Mouse (Mus musculus): ENCODE results near the gene Pygo1. TPM values are rescaled to one million over a fixed set of nuclear protein-coding genes. Genes with fewer than 3 reads are reported as not detected.
A peak's percentile ranks its signal among the peaks of the same experiment; 100 is the strongest.

Pygo1 gene
- 13.7 and 16.0 TPM in 2 replicates for polyA plus RNA-seq (2015; fragmentation: Nextera tagmentation; extraction: Ambion mirVana)

- Histone ChIP-seq H3K27ac (replicated peaks) (peak within 1 kb of the TSS; percentile 84), H3K27me3 (no peaks in the 10 kb centered on the region), H3K4me3 (peak within 1 kb of the TSS; percentile 53), H3K9me3 (no peaks in the 10 kb centered on the region), H3K36me3 (no peaks in the 10 kb centered on the region), H3K4me2 (peak within 1 kb of the TSS; percentile 91), H3K9ac (peak within 1 kb of the TSS; percentile 72), H3K4me1 (replicated peaks) (peaks cover 27% of the 10 kb centered on the region)
- ATAC-seq (ENCODE audit: low FRiP score, low read depth) = peak; percentile 82
- under 1% methylated on average over 57 of the region's 108 CpGs for WGBS
Observed at GRCm38 (mm10) chr9:72925021-72925934, at the start of gene Pygo1. Gene Pygo1 (plus strand): TSS chr9:72925645.

GRCm38 (mm10) chr9:72875878-72876277, 49.6 kb upstream of the Pygo1 start:
- Histone ChIP-seq H3K27ac (replicated peaks) (no peak overlapping the region), H3K4me2 (no peak overlapping the region), H3K9ac (no peak overlapping the region), H3K36me3 (no peaks in the 10 kb centered on the region), H3K9me3 (no peaks in the 10 kb centered on the region), H3K4me3 (no peak overlapping the region), H3K27me3 (no peaks in the 10 kb centered on the region), H3K4me1 (replicated peaks) (peaks cover 31% of the 10 kb centered on the region)
- ATAC-seq (ENCODE audit: low FRiP score, low read depth) = no peak
- WGBS = 87% methylated on average over 2 of the region's 2 CpGs

GRCm38 (mm10) chr9:72877905-72878304, 47.5 kb upstream of the Pygo1 start:
- H3K9ac ChIP-seq = no peak overlapping the region
- no peaks in the 10 kb centered on the region for H3K27me3 ChIP-seq
- H3K9me3 ChIP-seq = no peaks in the 10 kb centered on the region
- peak overlapping the region; percentile 20; the same call in 1 of the 2 replicates for H3K4me2 ChIP-seq
- 14% methylated on average over 11 of the region's 11 CpGs for WGBS
- no peak overlapping the region for H3K4me3 ChIP-seq
- no peaks in the 10 kb centered on the region for H3K36me3 ChIP-seq
- 0 out of 2 replicates have a peak, but pooled peaks have one; percentile 44 for ATAC-seq (ENCODE audit: low FRiP score, low read depth)
- no peak overlapping the region for H3K27ac ChIP-seq (replicated peaks)
- H3K4me1 ChIP-seq (replicated peaks) = peaks cover 27% of the 10 kb centered on the region

- peaks cover 27% of the 10 kb centered on the region for H3K4me1 ChIP-seq (replicated peaks)
- H3K9ac ChIP-seq = no peak overlapping the region
- no peak overlapping the region for H3K4me2 ChIP-seq
- 39% methylated on average over 6 of the region's 6 CpGs for WGBS
- ATAC-seq (ENCODE audit: low FRiP score, low read depth) = no peak
- H3K36me3 ChIP-seq = no peaks in the 10 kb centered on the region
- H3K9me3 ChIP-seq = no peaks in the 10 kb centered on the region
- no peaks in the 10 kb centered on the region for H3K27me3 ChIP-seq
- no peak overlapping the region for H3K4me3 ChIP-seq
- H3K27ac ChIP-seq (replicated peaks) = no peak overlapping the region
Observed at GRCm38 (mm10) chr9:72878656-72879055, 46.8 kb upstream of the Pygo1 start.

GRCm38 (mm10) chr9:72879601-72880000, 45.8 kb upstream of the Pygo1 start:
- Histone ChIP-seq H3K9ac (no peak overlapping the region), H3K36me3 (no peaks in the 10 kb centered on the region), H3K27ac (replicated peaks) (no peak overlapping the region), H3K4me1 (replicated peaks) (peaks cover 27% of the 10 kb centered on the region), H3K4me3 (no peak overlapping the region), H3K9me3 (no peaks in the 10 kb centered on the region), H3K4me2 (no peak overlapping the region), H3K27me3 (no peaks in the 10 kb centered on the region)
- WGBS = 50% methylated on average over 3 of the region's 3 CpGs
- ATAC-seq (ENCODE audit: low FRiP score, low read depth) = no peak

GRCm38 (mm10) chr9:72880225-72880960, 45.1 kb upstream of the Pygo1 start:
- no peak for ATAC-seq (ENCODE audit: low FRiP score, low read depth)
- Histone ChIP-seq H3K36me3 (no peaks in the 10 kb centered on the region), H3K4me1 (replicated peaks) (peaks cover 27% of the 10 kb centered on the region), H3K9me3 (no peaks in the 10 kb centered on the region), H3K27ac (replicated peaks) (no peak overlapping the region), H3K9ac (no peak overlapping the region), H3K4me2 (no peak overlapping the region), H3K4me3 (no peak overlapping the region), H3K27me3 (no peaks in the 10 kb centered on the region)
- WGBS = 28% methylated on average over 16 of the region's 16 CpGs

GRCm38 (mm10) chr9:72881026-72881768, 44.2 kb upstream of the Pygo1 start:
- Histone ChIP-seq H3K36me3 (no peaks in the 10 kb centered on the region), H3K27me3 (no peaks in the 10 kb centered on the region), H3K27ac (replicated peaks) (no peak overlapping the region), H3K9ac (no peak overlapping the region), H3K4me2 (no peak overlapping the region), H3K4me1 (replicated peaks) (peaks cover 27% of the 10 kb centered on the region), H3K9me3 (no peaks in the 10 kb centered on the region), H3K4me3 (no peak overlapping the region)
- 15% methylated on average over 15 of the region's 15 CpGs for WGBS
- no peak for ATAC-seq (ENCODE audit: low FRiP score, low read depth)

- H3K36me3 ChIP-seq = no peaks in the 10 kb centered on the region
- H3K9ac ChIP-seq = no peak overlapping the region
- H3K4me2 ChIP-seq = no peak overlapping the region
- no peaks in the 10 kb centered on the region for H3K27me3 ChIP-seq
- no peaks in the 10 kb centered on the region for H3K9me3 ChIP-seq
- WGBS = 21% methylated on average over 3 of the region's 3 CpGs
- H3K4me1 ChIP-seq (replicated peaks) = peaks cover 17% of the 10 kb centered on the region
- ATAC-seq (ENCODE audit: low FRiP score, low read depth) = peak; percentile 79
- no peak overlapping the region for H3K27ac ChIP-seq (replicated peaks)
- no peak overlapping the region for H3K4me3 ChIP-seq
Observed at GRCm38 (mm10) chr9:72883940-72884339, 41.5 kb upstream of the Pygo1 start.

GRCm38 (mm10) chr9:72889777-72890176, 35.7 kb upstream of the Pygo1 start:
- H3K4me2 ChIP-seq = no peak overlapping the region
- H3K27me3 ChIP-seq = no peaks in the 10 kb centered on the region
- H3K27ac ChIP-seq (replicated peaks) = no peak overlapping the region
- no peak for ATAC-seq (ENCODE audit: low FRiP score, low read depth)
- no peak overlapping the region for H3K4me3 ChIP-seq
- no peaks in the 10 kb centered on the region for H3K4me1 ChIP-seq (replicated peaks)
- WGBS = 94% methylated on average over 1 of the region's 1 CpGs
- H3K36me3 ChIP-seq = no peaks in the 10 kb centered on the region
- H3K9me3 ChIP-seq = no peaks in the 10 kb centered on the region
- no peak overlapping the region for H3K9ac ChIP-seq

GRCm38 (mm10) chr9:72890499-72891085, 34.9 kb upstream of the Pygo1 start:
- no peak overlapping the region for H3K4me3 ChIP-seq
- WGBS = 78% methylated on average over 10 of the region's 10 CpGs
- H3K9ac ChIP-seq = no peak overlapping the region
- H3K4me1 ChIP-seq (replicated peaks) = no peaks in the 10 kb centered on the region
- H3K27ac ChIP-seq (replicated peaks) = no peak overlapping the region
- no peak for ATAC-seq (ENCODE audit: low FRiP score, low read depth)
- no peaks in the 10 kb centered on the region for H3K36me3 ChIP-seq
- no peaks in the 10 kb centered on the region for H3K9me3 ChIP-seq
- no peak overlapping the region for H3K4me2 ChIP-seq
- no peaks in the 10 kb centered on the region for H3K27me3 ChIP-seq

- H3K4me1 ChIP-seq (replicated peaks) = no peaks in the 10 kb centered on the region
- no peak overlapping the region for H3K4me2 ChIP-seq
- no peak for ATAC-seq (ENCODE audit: low FRiP score, low read depth)
- no peak overlapping the region for H3K27ac ChIP-seq (replicated peaks)
- no peak overlapping the region for H3K9ac ChIP-seq
- H3K27me3 ChIP-seq = no peaks in the 10 kb centered on the region
- 94% methylated on average over 5 of the region's 5 CpGs for WGBS
- no peaks in the 10 kb centered on the region for H3K36me3 ChIP-seq
- H3K9me3 ChIP-seq = no peaks in the 10 kb centered on the region
- no peak overlapping the region for H3K4me3 ChIP-seq
Observed at GRCm38 (mm10) chr9:72892761-72893160, 32.7 kb upstream of the Pygo1 start.

All from hindbrain, embryonic 15.5 days (tissue).